In the genomic region with DNA sequence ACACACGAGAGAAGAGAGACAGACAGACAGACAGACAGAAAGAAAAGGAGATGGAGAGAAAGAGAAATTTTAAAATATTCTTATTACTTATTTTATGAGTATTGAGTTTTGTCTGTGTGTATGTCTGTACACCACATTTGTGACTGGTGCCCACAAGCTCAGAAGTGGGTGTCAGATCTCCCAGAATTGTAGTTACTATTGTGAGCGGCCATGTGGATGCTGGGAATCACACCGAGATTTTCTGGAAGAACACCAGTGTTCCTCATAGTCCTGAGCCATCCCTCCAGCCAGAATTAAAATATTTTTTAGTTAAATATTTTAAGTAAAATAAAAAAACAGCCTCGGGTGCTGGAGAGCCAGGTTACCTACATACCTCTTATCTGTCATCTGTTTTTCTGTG, we compare ENCODE assay signal across 19 mouse cellular contexts.
"Had no signal": no experiment of that assay in that cellular context is flagged by ENCODE, and none has a peak within 500 bp of the region (broad histone marks: within the 10 kb centered on the region; RNA-seq: fewer than 3 reads in every experiment).

No protein-coding gene starts in this region.

- H3K9me3 ChIP-seq: megakaryocyte, embryonic 14.5 days; midbrain, embryonic 13.5 days; midbrain, embryonic 15.5 days; neural tube, embryonic 13.5 days; neural tube, embryonic 15.5 days had no signal

- H3K27me3 ChIP-seq: midbrain, embryonic 15.5 days; neural tube, embryonic 13.5 days had no signal

- H3K36me3 ChIP-seq: midbrain, embryonic 13.5 days; midbrain, embryonic 15.5 days; neural tube, embryonic 13.5 days; neural tube, embryonic 15.5 days had no signal

- H3K4me3 ChIP-seq: megakaryocyte, embryonic 14.5 days; midbrain, embryonic 13.5 days; midbrain, embryonic 15.5 days; myocyte; neural tube, embryonic 13.5 days; neural tube, embryonic 15.5 days had no signal

- H3K27ac ChIP-seq: liver, embryonic 14.5 days; midbrain, embryonic 13.5 days; midbrain, embryonic 15.5 days; neural tube, embryonic 13.5 days; neural tube, embryonic 15.5 days had no signal

- DNase-seq: lung, adult 18-20 months; lung, embryonic 14.5 days; lung, postnatal 10 days; lung, postnatal 4 days; retina, postnatal 1 day; right cerebral cortex, postnatal 14 days; right cerebral cortex, postnatal 4 days; spleen, adult 18-20 months; thymus, adult 18-20 months; thymus, postnatal 14 days; thymus, postnatal 36 days had no signal

- H3K9ac ChIP-seq: liver, embryonic 14.5 days; lung, embryonic 14.5 days; midbrain, embryonic 13.5 days; midbrain, embryonic 15.5 days; neural tube, embryonic 13.5 days; neural tube, embryonic 15.5 days had no signal

- H3K4me2 ChIP-seq: lung, embryonic 14.5 days; midbrain, embryonic 11.5 days; midbrain, embryonic 13.5 days; midbrain, embryonic 15.5 days; neural tube, embryonic 13.5 days; neural tube, embryonic 15.5 days had no signal

- ATAC-seq: midbrain, embryonic 13.5 days; midbrain, embryonic 15.5 days had no signal
